Mouse (Mus musculus): Measurements from ENCODE around the gene Klhl25. TPM values are rescaled to one million over a fixed set of nuclear protein-coding genes. Genes with fewer than 3 reads are reported as not detected.

Klhl25 gene
- total and polyA plus RNA-seq, 3 experiments, result 11.0 to 14.2 (median 12.9) TPM

GRCm38 (mm10) chr7:75881791-75882190, 33.7 kb downstream of the Klhl25 start:
- no peak for DNase-seq (ENCODE audit: extremely low read depth)
- Histone ChIP-seq H3K9ac (ENCODE audit: insufficient read depth, low read depth) (no peak overlapping the region), H3K36me3 (replicated peaks in 1 of 2; ENCODE audit: control insufficient read depth in 1 of 2, insufficient read depth in 1 of 2, low read length in 1 of 2) (no peaks in the 10 kb centered on the region), H3K4me2 (ENCODE audit: insufficient read depth, low read depth, poor library complexity, severe bottlenecking) (peak overlapping the region; percentile 5; the same call in 1 of the 2 replicates), H3K27ac (ENCODE audit: insufficient read depth, low read depth) (no peak overlapping the region), H3K4me3 (replicated peaks in 1 of 3; ENCODE audit: low read depth in 2 of 3, low read length in 2 of 3, poor library complexity in 1 of 3) (no peak overlapping the region), H3K27me3 (replicated peaks) (no peaks in the 10 kb centered on the region), H3K4me1 (ENCODE audit: control insufficient read depth in 1 of 2, insufficient read depth in 2 of 2) (peaks cover 0 to 6% of the 10 kb centered on the region in 2 experiments; a peak in 2 of 4 replicates), H3K79me2 (replicated peaks; ENCODE audit: control insufficient read depth, extremely low read depth, insufficient read depth, poor library complexity, severe bottlenecking) (no peaks in the 10 kb centered on the region), H3K9me3 (replicated peaks; ENCODE audit: low read length) (no peaks in the 10 kb centered on the region)
- in situ Hi-C loops (cut with MboI; ENCODE audit: low pct_ligation_motif_present, low pct_unique_long_range_greater_than_20kb, low sequenced_read_pairs) (no loop called here), dilution Hi-C loops (cut with MboI; ENCODE audit: extremely low pct_ligation_motif_present, extremely low pct_unique_long_range_greater_than_20kb, low sequenced_read_pairs) (no loop called here)
- no peak for TF ChIP-seq JUN (IDR thresholded peaks at IDR 0.05; ENCODE audit: insufficient read depth, low read depth, low read length)
- no peak for TF ChIP-seq JUND (conservative IDR thresholded peaks at IDR 0.05; ENCODE audit: low read depth, low read length)
- TF ChIP-seq UBTF (IDR thresholded peaks at IDR 0.05; ENCODE audit: low read depth, low read length), result no peak
- TF ChIP-seq USF1 (IDR thresholded peaks at IDR 0.05; ENCODE audit: low read depth, low read length), result no peak
- TF ChIP-seq TBP (conservative IDR thresholded peaks at IDR 0.05; ENCODE audit: low read depth, low read length), result no peak
- no peak for TF ChIP-seq SMC3 (IDR thresholded peaks at IDR 0.05; ENCODE audit: low read depth, low read length)
- no peak for TF ChIP-seq RAD21 (IDR thresholded peaks at IDR 0.05; ENCODE audit: low read depth, low read length)
- no peak for TF ChIP-seq CHD2 (IDR thresholded peaks at IDR 0.05; ENCODE audit: low read length)
- TF ChIP-seq USF2 (conservative IDR thresholded peaks at IDR 0.05; ENCODE audit: low read depth, low read length), result no peak
- no peak for TF ChIP-seq MAZ (IDR thresholded peaks at IDR 0.05; ENCODE audit: low read depth, low read length)
- TF ChIP-seq ELF1 (IDR thresholded peaks at IDR 0.05; ENCODE audit: low read depth, low read length), result no peak
- no peak for TF ChIP-seq MAX (IDR thresholded peaks at IDR 0.05; ENCODE audit: low read length)

GRCm38 (mm10) chr7:75891466-75891865, 43.4 kb downstream of the Klhl25 start:
- no peaks in the 10 kb centered on the region for H3K27me3 ChIP-seq (replicated peaks)
- in situ Hi-C loops (cut with MboI; ENCODE audit: low pct_ligation_motif_present, low pct_unique_long_range_greater_than_20kb, low sequenced_read_pairs), result loop anchor here (10.0 kb wide), 1 partner anchor 757 kb away; no protein-coding TSS in a partner anchor
- no peak overlapping the region for H3K4me2 ChIP-seq (ENCODE audit: insufficient read depth, low read depth, poor library complexity, severe bottlenecking)
- H3K9me3 ChIP-seq (replicated peaks; ENCODE audit: low read length), result no peaks in the 10 kb centered on the region
- no peak overlapping the region for H3K4me3 ChIP-seq (replicated peaks in 1 of 3; ENCODE audit: low read depth in 2 of 3, low read length in 2 of 3, poor library complexity in 1 of 3)
- H3K4me1 ChIP-seq (ENCODE audit: control insufficient read depth in 1 of 2, insufficient read depth in 2 of 2), result peaks cover 10 to 14% of the 10 kb centered on the region in 2 experiments
- H3K36me3 ChIP-seq (replicated peaks in 1 of 2; ENCODE audit: control insufficient read depth in 1 of 2, insufficient read depth in 1 of 2, low read length in 1 of 2), result no peaks in the 10 kb centered on the region
- dilution Hi-C loops (cut with MboI; ENCODE audit: extremely low pct_ligation_motif_present, extremely low pct_unique_long_range_greater_than_20kb, low sequenced_read_pairs), result no loop called here
- H3K9ac ChIP-seq (ENCODE audit: insufficient read depth, low read depth), result no peak overlapping the region
- TF ChIP-seq POLR2AphosphoS2 (IDR thresholded peaks at IDR 0.05; ENCODE audit: low read depth, low read length) (no peak), TCF12 (IDR thresholded peaks at IDR 0.05; ENCODE audit: low read depth, low read length) (no peak), BHLHE40 (IDR thresholded peaks at IDR 0.05; ENCODE audit: low read depth, low read length) (no peak), CHD1 (IDR thresholded peaks at IDR 0.05; ENCODE audit: low read depth, low read length) (no peak), ETS1 (conservative IDR thresholded peaks at IDR 0.05; ENCODE audit: low read depth, low read length) (no peak)
- DNase-seq (ENCODE audit: extremely low read depth), result no peak
- H3K27ac ChIP-seq (ENCODE audit: insufficient read depth, low read depth), result no peak overlapping the region
- no peaks in the 10 kb centered on the region for H3K79me2 ChIP-seq (replicated peaks; ENCODE audit: control insufficient read depth, extremely low read depth, insufficient read depth, poor library complexity, severe bottlenecking)

Data from CH12.LX (cell line).